Mouse (Mus musculus) C2C12 (cell line): ENCODE data around the gene Supt3. TPM values are rescaled to one million over a fixed set of nuclear protein-coding genes. Genes with fewer than 3 reads are reported as not detected.

Experiments
- H3K27me3 ChIP-seq: one replicate; pipeline ENCODE4 v1.6.1; 2011; ENCODE audit not compliant: control insufficient read depth, insufficient read depth, insufficient read length
- H3K36me3 ChIP-seq: one replicate; pipeline ENCODE4 v1.6.1; 2011; ENCODE audit not compliant: control insufficient read depth, insufficient read depth
- H3K4me3 ChIP-seq: one replicate; pipeline ENCODE4 v1.5.1; 2011; ENCODE audit warnings: mild to moderate bottlenecking, control low read depth; ENCODE audit not compliant: poor library complexity, insufficient read depth, severe bottlenecking
- H3K79me2 ChIP-seq: one replicate; pipeline ENCODE4 v1.6.1; 2011; ENCODE audit not compliant: control insufficient read depth, insufficient read depth
- H3K79me3 ChIP-seq: one replicate; pipeline ENCODE4 v1.6.1; 2011; ENCODE audit warnings: low read depth, control low read depth
- H3ac ChIP-seq: one replicate; pipeline ENCODE3; 2011; ENCODE audit warnings: low read depth; ENCODE audit not compliant: control insufficient read depth, insufficient read length
- CEBPB ChIP-seq: IDR thresholded peaks from one replicate; pipeline ENCODE4 v1.6.1; 2011; ENCODE audit warnings: low read depth, mild to moderate bottlenecking, control low read depth, moderate library complexity
- CTCF ChIP-seq: IDR thresholded peaks from one replicate; pipeline ENCODE4 v1.5.1; 2011; ENCODE audit not compliant: control insufficient read depth, insufficient read depth, insufficient read length
- FOSL1 ChIP-seq: IDR thresholded peaks from one replicate; pipeline ENCODE4 v1.8.0; 2011; ENCODE audit warnings: mild to moderate bottlenecking, low read length; ENCODE audit not compliant: poor library complexity, insufficient read depth, severe bottlenecking
- MAX ChIP-seq: IDR thresholded peaks from one replicate; pipeline ENCODE4 v1.6.1; 2011; ENCODE audit warnings: mild to moderate bottlenecking, control low read depth
- MYOD1 ChIP-seq: IDR thresholded peaks from one replicate; pipeline ENCODE4 v1.6.1; 2011; ENCODE audit warnings: low read depth; ENCODE audit not compliant: control insufficient read depth, insufficient read length
- MYOG ChIP-seq: IDR thresholded peaks from one replicate; pipeline ENCODE4 v1.6.1; 2011; ENCODE audit not compliant: control insufficient read depth, insufficient read length; ENCODE audit errors: extremely low read depth
- USF1 ChIP-seq: IDR thresholded peaks from one replicate; pipeline ENCODE4 v1.6.1; 2011; ENCODE audit warnings: low read depth, mild to moderate bottlenecking, control low read depth, moderate library complexity
- polyA plus RNA-seq: library from polyadenylated mRNA; unstranded; fragments of >200 nt; fragmentation: generic; extraction: Trizol; gene quantifications from one replicate; pipeline ENCODE4 v1.2.1, GENCODE M21; 2012; ENCODE audit warnings: missing spikeins

Supt3 gene
- polyA plus RNA-seq, 1 experiment = 18.1 TPM

- Histone ChIP-seq H3K36me3 (no peaks in the 10 kb centered on the region), H3K79me3 (no peaks in the 10 kb centered on the region), H3K4me3 (no peak overlapping the region), H3ac (no peak overlapping the region), H3K79me2 (no peaks in the 10 kb centered on the region), H3K27me3 (no peaks in the 10 kb centered on the region)
- no peak for TF ChIP-seq MYOD1
These were observed 351.7 kb downstream of the Supt3 start for GRCm38 (mm10) chr17:45128611-45129010.

- no peaks in the 10 kb centered on the region for H3K36me3 ChIP-seq
- TF ChIP-seq USF1 (no peak), FOSL1 (no peak), CEBPB (no peak), MAX (no peak), MYOG (no peak), MYOD1 (no peak), CTCF (no peak)
- no peaks in the 10 kb centered on the region for H3K79me2 ChIP-seq
- H3ac ChIP-seq = no peak overlapping the region
- no peaks in the 10 kb centered on the region for H3K79me3 ChIP-seq
- H3K4me3 ChIP-seq = no peak overlapping the region
- H3K27me3 ChIP-seq = no peaks in the 10 kb centered on the region
These were observed 356.8 kb downstream of the Supt3 start for GRCm38 (mm10) chr17:45133501-45134400.

- Histone ChIP-seq H3K27me3 (no peaks in the 10 kb centered on the region), H3K4me3 (no peak overlapping the region), H3K79me3 (no peaks in the 10 kb centered on the region), H3ac (no peak overlapping the region), H3K79me2 (no peaks in the 10 kb centered on the region), H3K36me3 (no peaks in the 10 kb centered on the region)
- TF ChIP-seq MAX = no peak
- TF ChIP-seq CEBPB = no peak
- no peak for TF ChIP-seq USF1
- no peak for TF ChIP-seq FOSL1
- no peak for TF ChIP-seq MYOG
- no peak for TF ChIP-seq MYOD1
- no peak for TF ChIP-seq CTCF
These were observed 359.5 kb downstream of the Supt3 start for GRCm38 (mm10) chr17:45136491-45136890.

- no peak overlapping the region for H3K4me3 ChIP-seq
- H3K79me2 ChIP-seq = no peaks in the 10 kb centered on the region
- H3ac ChIP-seq = no peak overlapping the region
- no peaks in the 10 kb centered on the region for H3K79me3 ChIP-seq
- no peaks in the 10 kb centered on the region for H3K36me3 ChIP-seq
- H3K27me3 ChIP-seq = no peaks in the 10 kb centered on the region
- TF ChIP-seq CEBPB (no peak), FOSL1 (no peak), CTCF (no peak), MAX (no peak), MYOG (no peak), USF1 (no peak), MYOD1 (no peak)
These were observed 366.1 kb downstream of the Supt3 start for GRCm38 (mm10) chr17:45143043-45143442.

GRCm38 (mm10) chr17:45144656-45145055 is 367.7 kb downstream of the Supt3 start:
- no peaks in the 10 kb centered on the region for H3K36me3 ChIP-seq
- H3K79me3 ChIP-seq = no peaks in the 10 kb centered on the region
- TF ChIP-seq USF1 (no peak), MYOD1 (no peak), FOSL1 (no peak), CTCF (no peak), MYOG (no peak), MAX (no peak), CEBPB (no peak)
- H3K4me3 ChIP-seq = no peak overlapping the region
- no peaks in the 10 kb centered on the region for H3K79me2 ChIP-seq
- H3K27me3 ChIP-seq = no peaks in the 10 kb centered on the region
- H3ac ChIP-seq = no peak overlapping the region

GRCm38 (mm10) chr17:45151312-45151929 is 374.5 kb downstream of the Supt3 start:
- Histone ChIP-seq H3ac (no peak overlapping the region), H3K79me2 (no peaks in the 10 kb centered on the region), H3K36me3 (no peaks in the 10 kb centered on the region), H3K4me3 (no peak overlapping the region), H3K27me3 (no peaks in the 10 kb centered on the region), H3K79me3 (no peaks in the 10 kb centered on the region)
- no peak for TF ChIP-seq FOSL1
- TF ChIP-seq CTCF = no peak
- no peak for TF ChIP-seq CEBPB
- TF ChIP-seq MAX = no peak
- no peak for TF ChIP-seq USF1
- no peak for TF ChIP-seq MYOD1
- TF ChIP-seq MYOG = no peak
